Mouse (Mus musculus): ENCODE data around the gene Vac14.

- TF ChIP-seq POLR2A (IDR thresholded peaks at IDR 0.05; ENCODE audit: insufficient read depth, low read length), result no peak
- no peak for TF ChIP-seq EP300 (IDR thresholded peaks at IDR 0.05; ENCODE audit: insufficient read depth, low read depth, low read length)
These were observed 137.3 kb downstream of the Vac14 start for GRCm38 (mm10) chr8:110755511-110756170.

All from ES-Bruce4 (cell line).